Mouse (Mus musculus) cortical plate, adult 2 months (tissue): ENCODE measurements at regions not wholly inside any gene's neighbourhood (a gene's known extent, or its start where the extent isn't known, plus 50 kb on each side); places are given as distances from the start of the nearest gene placed in this dataset.
A peak's percentile ranks its signal among the peaks of the same experiment; 100 is the strongest.

Experiments used
- H3K27ac ChIP-seq: fragments of 200-500 bp; 2 replicates; pipeline ENCODE4 v1.5.1; 2012; ENCODE audit warnings: low read length, control low read depth, inconsistent platforms; ENCODE audit not compliant: insufficient read depth
- H3K4me1 ChIP-seq: fragments of 200-500 bp; 2 replicates; pipeline ENCODE4 v1.6.1; 2011; ENCODE audit warnings: low read length; ENCODE audit not compliant: control insufficient read depth, insufficient read depth
- H3K4me3 ChIP-seq: fragments of 200-500 bp; 2 replicates; pipeline ENCODE4 v1.5.1; 2011; ENCODE audit warnings: mild to moderate bottlenecking, low read length, control low read depth; ENCODE audit not compliant: insufficient read depth
- CTCF ChIP-seq: fragments of 200-500 bp; IDR thresholded peaks from 2 replicates; pipeline ENCODE4 v1.5.1; 2011; ENCODE audit warnings: mild to moderate bottlenecking, control low read depth, low read length; ENCODE audit not compliant: insufficient read depth; ENCODE audit errors: extremely low read depth
- POLR2A ChIP-seq: fragments of 200-500 bp; IDR thresholded peaks from 2 replicates; pipeline ENCODE4 v1.6.1; 2011; ENCODE audit warnings: mild to moderate bottlenecking, low read length, control low read depth; ENCODE audit not compliant: insufficient read depth; ENCODE audit errors: extremely low read depth

DNA sequence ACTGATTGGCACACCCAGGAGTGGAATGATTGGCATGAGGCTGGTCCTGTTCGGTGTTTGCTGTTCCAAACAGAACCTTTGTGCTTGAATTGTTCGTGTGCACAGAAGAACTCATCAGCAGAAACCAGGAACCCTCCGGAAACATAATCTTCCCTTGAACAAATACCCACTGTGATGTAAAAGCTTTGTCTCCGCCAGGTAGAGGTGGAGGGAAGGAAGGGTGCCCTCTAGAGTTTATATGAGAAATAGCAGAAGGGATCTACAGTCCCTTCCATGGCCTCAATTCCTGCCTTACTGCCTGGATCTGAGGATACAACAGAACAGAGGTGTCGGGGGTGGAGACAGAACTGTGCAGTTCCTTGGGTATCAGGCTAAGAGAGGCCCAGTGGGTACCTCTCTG, 726.3 kb downstream of the Tmem132b start:
- no peak overlapping the region for H3K27ac ChIP-seq
- no peak overlapping the region for H3K4me3 ChIP-seq
- 0 out of 2 replicates have a peak, but pooled peaks have one; percentile 6 for TF ChIP-seq CTCF
- TF ChIP-seq POLR2A = no peak
- peaks cover 2% of the 10 kb centered on the region; the same call in 1 of the 2 replicates for H3K4me1 ChIP-seq

DNA sequence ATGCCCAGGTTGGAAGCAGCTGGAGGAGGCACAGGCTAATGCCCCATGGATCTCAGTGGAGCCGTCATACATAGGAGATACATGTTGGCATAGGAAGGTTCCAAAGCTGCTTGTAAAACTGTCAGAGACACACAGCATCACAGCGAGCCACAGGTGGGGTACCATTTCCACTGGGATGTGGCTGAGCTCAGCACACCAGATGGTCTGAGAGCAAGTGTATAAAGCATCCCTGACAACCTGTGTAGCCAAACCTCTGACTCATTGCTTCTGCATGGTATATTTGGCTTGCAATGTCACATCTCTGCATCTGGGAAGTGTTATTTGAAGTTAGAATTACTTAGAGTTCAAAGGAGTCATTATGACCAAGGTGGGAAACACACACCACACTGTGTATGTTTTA, 734.9 kb downstream of the Tmem132b start:
- H3K27ac ChIP-seq = no peak overlapping the region
- H3K4me1 ChIP-seq = peaks cover 1% of the 10 kb centered on the region; the same call in 1 of the 2 replicates
- H3K4me3 ChIP-seq = no peak overlapping the region
- no peak for TF ChIP-seq CTCF
- no peak for TF ChIP-seq POLR2A

DNA sequence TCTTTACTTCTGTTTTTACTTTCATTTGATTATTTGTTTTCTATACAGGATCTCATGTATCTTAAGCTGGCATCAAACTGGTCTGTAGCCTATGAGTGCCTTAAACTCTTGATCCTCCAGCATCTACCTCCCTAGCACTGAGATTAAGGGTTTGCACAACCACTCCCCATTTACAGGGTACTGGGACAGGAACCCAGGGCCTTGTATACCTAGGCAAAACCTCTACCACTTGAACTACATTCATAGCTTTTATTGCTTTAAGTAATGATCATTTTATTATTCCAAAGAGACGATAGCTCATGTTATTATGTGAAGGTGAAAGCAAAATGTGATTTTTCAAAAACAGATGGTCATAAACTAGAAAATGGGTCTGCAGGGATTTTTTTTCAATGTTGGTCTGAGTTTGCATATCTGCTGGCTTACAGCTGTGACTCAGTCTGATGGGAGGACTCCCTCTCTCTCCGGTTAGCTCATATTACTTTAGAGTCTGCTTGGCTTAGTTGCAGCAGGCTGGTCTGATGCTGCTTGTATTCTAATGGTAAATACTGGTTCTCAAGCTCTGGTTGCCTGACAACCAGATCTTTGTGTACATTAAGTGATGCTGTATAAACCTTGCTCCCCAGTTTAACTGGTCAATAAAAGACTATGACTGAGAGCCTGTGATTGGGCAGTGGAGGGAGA, 735.5 kb downstream of the Tmem132b start:
- TF ChIP-seq POLR2A = no peak
- TF ChIP-seq CTCF = no peak
- H3K27ac ChIP-seq = no peak overlapping the region

DNA sequence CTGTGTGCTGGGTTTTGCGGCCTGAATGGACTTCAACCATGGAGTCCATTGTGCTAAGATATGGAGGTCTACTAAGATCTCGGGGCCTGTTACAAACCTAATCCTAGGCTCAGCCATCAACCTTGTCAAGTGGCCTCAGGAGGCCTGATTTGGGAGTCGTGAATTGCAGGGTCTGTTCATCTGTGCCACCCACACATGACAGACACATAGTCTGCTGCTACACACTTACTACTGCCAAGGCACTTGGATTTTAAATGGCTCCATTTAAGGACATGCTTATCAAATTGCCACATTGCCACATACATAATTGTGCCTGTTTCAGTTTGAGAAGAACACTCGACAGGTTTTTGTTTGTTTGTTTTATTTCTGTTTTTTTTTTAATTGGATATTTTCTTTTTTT, 737.0 kb downstream of the Tmem132b start:
- TF ChIP-seq CTCF = no peak
- no peak for TF ChIP-seq POLR2A
- peaks cover 1% of the 10 kb centered on the region; the same call in 1 of the 2 replicates for H3K4me1 ChIP-seq
- no peak overlapping the region for H3K4me3 ChIP-seq
- H3K27ac ChIP-seq = no peak overlapping the region

More for the DNA sequence above, 735.5 kb downstream of the Tmem132b start:
- Histone ChIP-seq H3K4me3 (no peak overlapping the region), H3K4me1 (peaks cover 1% of the 10 kb centered on the region; the same call in 1 of the 2 replicates)

DNA sequence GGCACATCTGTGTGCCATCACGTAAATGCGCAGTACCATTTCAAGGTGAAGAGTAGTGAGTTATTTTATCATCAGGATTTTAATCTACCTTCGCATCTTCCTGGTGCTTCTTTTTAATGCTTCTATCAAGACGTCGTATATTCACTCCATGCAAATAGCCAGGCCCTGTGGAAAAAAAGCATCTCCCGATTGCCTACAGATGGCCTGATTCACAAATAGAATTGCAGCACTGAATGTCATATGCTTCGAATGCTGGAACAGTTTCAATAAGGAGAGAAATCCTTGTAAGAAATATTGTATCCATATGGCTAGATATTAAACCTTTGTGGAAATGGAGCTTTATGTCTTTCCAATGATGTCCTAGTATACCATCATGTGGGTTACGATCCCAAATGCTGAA, 742.7 kb downstream of the Tmem132b start:
- TF ChIP-seq CTCF (no peak), POLR2A (no peak)
- Histone ChIP-seq H3K4me3 (no peak overlapping the region), H3K4me1 (peaks cover 2% of the 10 kb centered on the region; the same call in 1 of the 2 replicates), H3K27ac (no peak overlapping the region)

DNA sequence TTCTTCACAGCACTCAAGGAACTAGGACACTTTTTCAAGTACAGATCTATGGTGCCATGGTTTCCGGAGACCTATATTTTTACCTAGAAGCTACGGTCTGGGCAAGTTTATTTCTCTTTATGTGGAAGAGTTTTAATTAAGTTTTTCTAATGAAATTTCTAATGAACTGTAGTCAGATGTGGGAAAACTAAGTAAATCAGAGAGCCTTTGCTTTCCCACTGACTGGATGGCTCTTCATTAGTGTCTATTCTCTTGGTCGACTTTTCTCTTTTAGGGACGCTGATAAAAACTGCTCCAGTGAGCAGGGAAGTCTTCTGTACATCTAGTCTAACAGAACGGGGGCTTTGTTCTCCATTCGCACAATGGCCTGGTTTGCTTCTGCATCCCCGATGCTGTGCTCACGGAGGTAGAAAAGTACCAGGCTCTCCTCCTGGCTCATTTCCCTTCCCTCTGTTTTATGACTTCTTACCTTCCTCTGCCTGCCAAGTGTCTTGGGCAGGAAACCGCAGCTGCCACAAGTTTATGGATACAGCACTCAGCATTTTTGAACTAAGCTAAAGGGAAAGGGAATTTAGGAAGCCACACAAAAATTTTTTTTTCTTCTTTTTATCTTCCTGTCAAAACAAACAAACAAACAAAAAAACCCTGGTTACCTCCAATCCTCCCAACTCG, 749.6 kb downstream of the Tmem132b start:
- TF ChIP-seq POLR2A (no peak), CTCF (no peak)

DNA sequence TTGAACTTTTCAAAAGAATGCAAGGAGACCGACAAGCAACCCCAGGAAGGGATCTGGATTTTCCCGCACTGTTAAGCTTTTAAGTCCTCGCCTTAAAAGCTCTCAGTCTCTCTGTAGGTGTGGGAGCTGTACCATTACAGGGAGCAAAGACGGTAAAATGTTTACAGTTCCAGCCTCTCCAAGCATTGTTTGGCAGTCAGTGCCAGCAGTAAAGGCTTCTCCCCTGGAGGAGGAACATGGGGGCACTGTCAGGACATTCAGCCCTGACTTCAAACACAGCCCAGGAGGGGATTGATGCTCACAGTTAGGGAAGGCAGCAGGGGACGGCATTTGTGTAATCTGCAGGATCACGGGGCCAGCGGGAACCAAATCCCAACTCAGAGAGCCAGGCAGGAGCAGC, 750.2 kb downstream of the Tmem132b start:
- no peak overlapping the region for H3K27ac ChIP-seq
- no peaks in the 10 kb centered on the region for H3K4me1 ChIP-seq
- TF ChIP-seq POLR2A = no peak
- TF ChIP-seq CTCF = no peak
- H3K4me3 ChIP-seq = no peak overlapping the region

More for the DNA sequence above, 749.6 kb downstream of the Tmem132b start:
- Histone ChIP-seq H3K27ac (no peak overlapping the region), H3K4me1 (no peaks in the 10 kb centered on the region), H3K4me3 (no peak overlapping the region)

DNA sequence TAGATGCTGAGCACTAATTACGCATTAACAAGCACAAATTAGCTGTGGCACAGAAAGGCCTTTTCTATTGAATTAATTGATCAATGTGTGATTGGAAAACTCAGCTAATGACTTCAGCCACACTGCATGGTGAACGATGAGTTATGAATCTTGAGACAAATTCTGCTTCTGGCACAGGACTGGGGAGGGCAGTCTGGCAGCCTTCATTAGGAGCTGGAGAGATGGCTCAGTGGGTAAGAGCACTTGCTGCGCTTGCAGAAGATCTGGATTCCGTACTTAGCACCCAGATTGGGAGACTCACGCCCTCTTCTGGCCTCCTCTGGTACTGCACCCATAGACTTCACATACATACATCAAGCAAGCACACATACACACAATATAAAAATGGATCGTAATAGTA, 793.3 kb downstream of the Tmem132b start:
- Histone ChIP-seq H3K4me1 (no peaks in the 10 kb centered on the region), H3K4me3 (no peak overlapping the region), H3K27ac (no peak overlapping the region)
- TF ChIP-seq CTCF (0 out of 2 replicates have a peak, but pooled peaks have one; percentile 18), POLR2A (no peak)

DNA sequence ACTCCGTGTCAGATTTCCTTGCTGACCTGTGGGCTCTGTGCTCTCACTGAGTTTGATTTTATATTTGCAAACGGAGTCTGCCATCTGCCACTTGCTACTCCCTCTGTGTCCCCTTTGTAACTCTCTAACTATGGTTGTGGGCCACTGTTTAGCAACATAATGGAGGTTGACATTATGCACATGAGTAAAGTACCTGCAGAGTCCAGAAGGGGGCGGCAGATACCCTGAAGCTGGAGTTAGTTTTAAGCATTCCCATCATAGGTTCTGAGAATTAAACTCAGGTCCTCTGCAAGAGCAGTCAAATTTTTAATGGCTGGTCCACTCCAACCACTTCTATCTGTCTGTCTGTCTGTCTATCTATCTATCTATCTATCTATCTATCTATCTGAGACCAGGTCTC, 796.7 kb downstream of the Tmem132b start:
- TF ChIP-seq CTCF (no peak), POLR2A (no peak)
- no peaks in the 10 kb centered on the region for H3K4me1 ChIP-seq

DNA sequence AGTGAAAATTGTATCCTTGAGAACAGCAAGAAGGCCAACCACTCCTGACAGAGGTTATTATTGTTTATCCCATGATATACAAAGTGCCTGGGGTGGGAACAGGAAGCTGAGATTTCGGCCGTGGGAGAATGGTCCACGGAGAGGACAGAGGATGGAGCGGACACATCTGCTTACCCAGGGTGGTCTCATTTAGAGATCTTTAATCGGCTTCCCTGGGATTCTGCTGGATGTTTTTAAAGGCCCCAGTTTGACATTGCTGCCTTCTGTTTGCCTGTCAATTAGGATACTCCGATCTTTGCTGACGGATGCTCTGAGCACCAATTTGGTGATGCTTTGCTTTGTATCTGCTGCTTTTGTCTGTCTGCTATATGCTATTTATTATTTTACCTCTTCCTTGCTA, 803.5 kb downstream of the Tmem132b start:
- TF ChIP-seq POLR2A (no peak), CTCF (no peak)
- H3K4me3 ChIP-seq = no peak overlapping the region
- H3K4me1 ChIP-seq = no peaks in the 10 kb centered on the region
- H3K27ac ChIP-seq = no peak overlapping the region

More for the DNA sequence above, 796.7 kb downstream of the Tmem132b start:
- Histone ChIP-seq H3K4me3 (no peak overlapping the region), H3K27ac (no peak overlapping the region)
